Mouse (Mus musculus) hindbrain, embryonic 12.5 days (tissue): ENCODE measurements at regions not wholly inside any gene's neighbourhood (a gene's known extent, or its start where the extent isn't known, plus 50 kb on each side); places are given as distances from the start of the nearest gene placed in this dataset.
"Not testable (repeated sequence)": the region's sequence is repeated elsewhere in the genome, so short reads cannot be mapped to it uniquely, and the experiment has no call there.

Experiments used
- ATAC-seq: fragments of 200-750 bp; cut with Nextera tagmentation; 2 replicates; pipeline ENCODE4 v1.8.0; 2017; ENCODE audit warnings: moderate TSS enrichment; ENCODE audit not compliant: low FRiP score
- H3K27ac ChIP-seq: fragments of 300-500 bp; sonication (generic); 2 replicates; pipeline ENCODE4 v1.5.1; 2016; ENCODE audit warnings: mild to moderate bottlenecking
- H3K27me3 ChIP-seq: fragments of 300-500 bp; sonication (generic); 2 replicates; pipeline ENCODE4 v1.6.1; 2016; ENCODE audit warnings: mild to moderate bottlenecking
- H3K36me3 ChIP-seq: fragments of 300-500 bp; sonication (generic); 2 replicates; pipeline ENCODE4 v1.6.1; 2016; ENCODE audit warnings: mild to moderate bottlenecking
- H3K4me1 ChIP-seq: fragments of 300-500 bp; sonication (generic); 2 replicates; pipeline ENCODE4 v1.6.1; 2016
- H3K4me2 ChIP-seq: fragments of 300-500 bp; sonication (generic); replicated peaks from 2 replicates; pipeline ENCODE4 v1.6.1; 2016; ENCODE audit warnings: mild to moderate bottlenecking
- H3K4me3 ChIP-seq: fragments of 300-500 bp; sonication (generic); 2 replicates; pipeline ENCODE4 v1.5.1; 2016; ENCODE audit warnings: mild to moderate bottlenecking
- H3K9ac ChIP-seq: fragments of 300-500 bp; sonication (generic); 2 replicates; pipeline ENCODE4 v1.6.1; 2016; ENCODE audit warnings: mild to moderate bottlenecking, moderate library complexity
- H3K9me3 ChIP-seq: fragments of 300-500 bp; sonication (generic); replicated peaks from 2 replicates; pipeline ENCODE4 v1.6.1; 2016; ENCODE audit warnings: mild to moderate bottlenecking
- WGBS: fragments of 180-500 bp; shearing (Covaris S2); methylation state at CpG from one replicate; pipeline ENCODE4 v1.1.7; 2016; 5-methylcytosine and 5-hydroxymethylcytosine counted together

DNA sequence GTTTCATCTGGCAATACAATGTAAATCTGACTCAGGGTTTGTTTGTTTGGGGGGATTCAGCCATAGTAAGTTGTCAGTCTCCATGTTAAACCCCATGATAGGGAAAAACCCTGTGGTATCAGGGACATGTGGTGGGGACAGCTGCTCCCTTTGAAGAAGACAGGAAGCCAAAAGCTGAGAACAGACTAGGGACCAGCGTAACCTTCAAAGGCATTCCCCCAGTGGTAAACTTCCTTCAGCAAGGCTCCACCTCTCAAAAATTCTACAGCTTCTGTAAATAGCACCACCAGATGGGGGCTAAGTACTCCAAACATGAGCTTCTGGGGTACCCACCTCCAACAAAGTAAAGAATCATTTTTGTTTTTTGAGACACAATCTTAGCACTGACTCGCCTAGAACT is 476.0 kb upstream of the Fam160b2 start:
- ATAC-seq = no peak
- H3K4me2 ChIP-seq = no peak overlapping the region
- no peaks in the 10 kb centered on the region for H3K27me3 ChIP-seq
- H3K36me3 ChIP-seq = no peaks in the 10 kb centered on the region
- H3K27ac ChIP-seq = no peak overlapping the region
- H3K4me1 ChIP-seq = no peaks in the 10 kb centered on the region
- WGBS = 83% methylated on average over 2 of the region's 2 CpGs
- H3K9me3 ChIP-seq = no peaks in the 10 kb centered on the region
- H3K9ac ChIP-seq = no peak overlapping the region
- no peak overlapping the region for H3K4me3 ChIP-seq

DNA sequence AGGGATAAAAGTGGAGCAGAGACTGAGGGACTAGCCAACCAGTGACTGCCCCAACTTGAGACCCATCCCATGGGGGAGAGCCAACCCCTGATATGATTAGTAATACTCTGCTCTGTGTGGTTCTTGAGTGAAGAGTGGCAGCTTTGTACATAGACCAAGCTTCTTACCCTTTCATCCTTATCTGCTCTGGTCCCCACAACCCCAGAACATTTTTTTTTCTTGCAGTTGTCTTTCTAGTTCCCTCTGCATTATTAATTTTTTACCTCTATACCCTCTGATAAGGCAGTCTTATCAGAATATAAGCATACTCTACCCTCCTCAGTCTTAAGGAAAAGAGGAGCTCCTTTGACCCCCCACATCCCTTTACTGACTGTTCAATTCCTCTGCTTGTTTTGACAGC is 474.4 kb upstream of the Fam160b2 start:
- Histone ChIP-seq H3K4me1 (no peaks in the 10 kb centered on the region), H3K36me3 (no peaks in the 10 kb centered on the region), H3K9ac (no peak overlapping the region), H3K9me3 (0 out of 2 replicates have a peak, but pooled peaks cover 3% of the 10 kb centered on the region), H3K27ac (no peak overlapping the region), H3K27me3 (no peaks in the 10 kb centered on the region), H3K4me2 (no peak overlapping the region), H3K4me3 (no peak overlapping the region)
- no peak for ATAC-seq

DNA sequence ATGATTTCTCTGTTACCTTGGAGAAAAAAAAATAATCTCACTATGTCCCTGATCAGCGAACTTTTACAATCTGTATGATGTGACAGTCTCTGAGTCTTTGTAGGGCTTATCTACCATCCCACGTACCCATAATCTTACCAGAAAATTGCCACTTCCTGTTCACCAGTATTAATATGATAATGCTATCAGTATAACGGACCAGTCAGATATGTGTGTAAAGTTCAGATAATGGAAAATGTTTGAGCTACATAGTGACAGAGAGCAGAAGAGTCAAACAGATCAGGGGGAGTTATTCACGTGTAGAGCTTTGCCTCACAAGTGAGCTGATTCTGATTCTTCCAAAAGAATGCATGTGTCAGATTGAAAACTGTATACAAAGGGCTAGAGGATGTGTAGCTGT is 466.0 kb upstream of the Fam160b2 start:
- no peak for ATAC-seq
- H3K36me3 ChIP-seq = no peaks in the 10 kb centered on the region
- WGBS = 79% methylated on average over 4 of the region's 4 CpGs
- H3K4me1 ChIP-seq = no peaks in the 10 kb centered on the region
- H3K27ac ChIP-seq = no peak overlapping the region
- no peak overlapping the region for H3K4me3 ChIP-seq
- 0 out of 2 replicates have a peak, but pooled peaks cover 3% of the 10 kb centered on the region for H3K9me3 ChIP-seq
- no peak overlapping the region for H3K4me2 ChIP-seq
- no peaks in the 10 kb centered on the region for H3K27me3 ChIP-seq
- H3K9ac ChIP-seq = no peak overlapping the region

DNA sequence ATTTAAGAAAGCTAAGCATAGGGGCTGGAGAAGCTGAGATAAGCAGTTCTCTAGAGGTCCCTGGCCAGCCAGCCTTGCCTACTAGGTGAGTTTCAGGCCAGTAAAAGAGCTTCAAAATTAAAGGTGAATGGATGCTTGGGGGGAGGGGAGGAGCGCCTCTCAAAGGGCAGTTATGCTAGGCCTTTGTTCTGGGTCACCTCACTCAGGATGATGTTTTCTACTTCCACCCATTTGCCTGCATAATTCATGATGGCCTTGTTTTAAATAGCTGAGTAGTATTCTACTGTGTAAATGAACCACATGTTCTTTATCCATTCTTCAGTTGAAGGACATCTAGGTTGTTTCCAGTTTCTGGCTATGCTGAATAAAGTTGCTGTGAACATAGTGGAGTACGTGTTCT is 457.0 kb upstream of the Fam160b2 start:
- no peaks in the 10 kb centered on the region for H3K36me3 ChIP-seq
- ATAC-seq = no peak

DNA sequence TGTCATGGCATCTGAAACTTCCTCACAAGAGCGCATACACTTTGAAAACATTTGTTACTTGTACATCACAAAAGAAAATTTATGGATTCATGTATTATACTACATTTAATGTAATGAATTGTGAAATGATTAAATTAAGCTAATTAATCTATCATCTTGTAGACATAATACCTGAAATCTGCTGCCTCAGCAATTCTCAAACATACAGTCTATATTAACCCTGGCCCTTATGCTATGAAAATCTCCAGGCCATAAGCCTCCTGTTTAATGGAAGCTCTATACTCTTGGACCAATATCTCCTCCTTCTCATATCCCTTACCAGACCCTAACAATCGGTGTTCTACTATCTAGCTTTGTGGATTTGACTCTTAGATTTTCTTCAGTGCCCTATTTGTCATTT is 455.8 kb upstream of the Fam160b2 start:
- no peak overlapping the region for H3K27ac ChIP-seq
- no peak for ATAC-seq
- peaks cover 8% of the 10 kb centered on the region; the same call in 1 of the 2 replicates for H3K4me1 ChIP-seq
- H3K9ac ChIP-seq = no peak overlapping the region
- no peaks in the 10 kb centered on the region for H3K9me3 ChIP-seq
- H3K4me3 ChIP-seq = no peak overlapping the region
- no peak overlapping the region for H3K4me2 ChIP-seq
- WGBS = 91% methylated on average over 2 of the region's 2 CpGs
- H3K36me3 ChIP-seq = no peaks in the 10 kb centered on the region
- H3K27me3 ChIP-seq = no peaks in the 10 kb centered on the region

More for the DNA sequence above, 457.0 kb upstream of the Fam160b2 start:
- H3K27me3 ChIP-seq = no peaks in the 10 kb centered on the region
- H3K9me3 ChIP-seq = no peaks in the 10 kb centered on the region
- H3K9ac ChIP-seq = no peak overlapping the region
- H3K4me2 ChIP-seq = no peak overlapping the region
- H3K4me3 ChIP-seq = no peak overlapping the region
- no peak overlapping the region for H3K27ac ChIP-seq
- WGBS = 95% methylated on average over 2 of the region's 2 CpGs
- peaks cover 8% of the 10 kb centered on the region; the same call in 1 of the 2 replicates for H3K4me1 ChIP-seq

DNA sequence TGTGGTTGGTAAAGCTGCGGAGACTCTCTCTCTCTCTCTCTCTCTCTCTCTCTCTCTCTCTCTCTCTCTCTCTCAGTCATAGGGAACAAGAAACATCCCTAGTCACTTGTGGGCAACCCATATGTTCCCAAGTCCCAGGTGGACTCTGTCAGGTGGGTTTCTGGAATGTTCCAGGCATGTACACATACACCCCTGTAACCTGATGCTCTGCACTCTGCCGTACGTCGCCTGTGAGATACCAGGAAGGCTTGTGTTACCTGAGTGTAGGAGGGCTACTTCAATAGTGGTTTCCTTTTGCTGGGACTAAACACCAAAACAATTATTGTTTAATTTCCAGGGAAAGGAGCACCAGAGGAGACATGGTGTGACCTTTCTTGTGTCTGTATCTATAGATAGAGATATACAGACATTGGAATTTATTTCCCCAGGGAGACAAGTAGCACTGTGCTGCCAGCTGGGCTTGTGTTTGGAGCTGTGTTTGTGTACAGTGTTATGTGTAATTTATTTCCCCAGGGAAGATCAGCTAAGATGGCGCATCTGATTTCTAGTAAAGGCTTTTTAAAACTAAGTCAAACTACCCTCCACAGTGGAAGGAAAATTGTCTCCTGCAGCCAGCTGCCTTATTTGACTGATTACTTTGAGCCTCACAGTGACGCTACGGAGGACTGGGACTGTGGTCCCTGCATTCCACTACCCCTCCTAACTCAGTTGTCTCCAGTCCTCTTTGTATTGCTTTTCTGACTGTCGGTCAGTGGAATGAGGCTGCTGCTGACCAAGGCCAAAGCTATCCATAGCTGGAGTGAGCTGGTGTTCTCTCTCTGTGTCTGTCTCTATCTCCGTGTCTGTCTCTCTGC is 454.4 kb upstream of the Fam160b2 start:
- H3K4me2 ChIP-seq = no peak overlapping the region
- 59% methylated on average over 9 of the region's 9 CpGs for WGBS
- peak; percentile 58 for ATAC-seq
- no peak overlapping the region for H3K4me3 ChIP-seq
- no peak overlapping the region for H3K27ac ChIP-seq
- H3K27me3 ChIP-seq = no peaks in the 10 kb centered on the region
- no peaks in the 10 kb centered on the region for H3K9me3 ChIP-seq
- no peak overlapping the region for H3K9ac ChIP-seq
- peaks cover 8% of the 10 kb centered on the region; the same call in 1 of the 2 replicates for H3K4me1 ChIP-seq
- H3K36me3 ChIP-seq = no peaks in the 10 kb centered on the region

DNA sequence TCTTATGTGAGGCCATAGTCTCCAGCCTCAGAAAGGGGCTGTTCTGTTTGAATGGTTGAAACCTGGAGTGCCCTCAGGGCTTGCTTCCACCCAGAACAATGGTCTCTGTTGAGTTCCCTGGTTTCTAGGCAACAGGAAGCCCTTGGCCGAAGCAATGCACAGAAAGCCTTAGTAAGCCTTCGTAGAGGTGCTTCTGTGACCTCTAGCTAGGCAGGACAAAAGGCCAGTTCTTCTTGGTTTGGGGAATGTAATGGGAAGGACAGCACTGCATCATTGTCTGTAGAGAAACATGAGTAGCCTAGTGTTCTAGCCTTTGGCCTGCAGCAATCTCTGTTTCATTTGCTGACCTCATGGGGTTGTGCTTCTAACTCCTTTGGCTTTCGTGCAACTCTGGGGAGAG is 447.5 kb upstream of the Fam160b2 start:
- no peak for ATAC-seq
- 14% methylated on average over 3 of the region's 3 CpGs for WGBS
- Histone ChIP-seq H3K36me3 (no peaks in the 10 kb centered on the region), H3K27ac (no peak overlapping the region), H3K9ac (no peak overlapping the region), H3K4me3 (no peak overlapping the region), H3K9me3 (no peaks in the 10 kb centered on the region), H3K27me3 (no peaks in the 10 kb centered on the region), H3K4me1 (no peaks in the 10 kb centered on the region), H3K4me2 (no peak overlapping the region)

DNA sequence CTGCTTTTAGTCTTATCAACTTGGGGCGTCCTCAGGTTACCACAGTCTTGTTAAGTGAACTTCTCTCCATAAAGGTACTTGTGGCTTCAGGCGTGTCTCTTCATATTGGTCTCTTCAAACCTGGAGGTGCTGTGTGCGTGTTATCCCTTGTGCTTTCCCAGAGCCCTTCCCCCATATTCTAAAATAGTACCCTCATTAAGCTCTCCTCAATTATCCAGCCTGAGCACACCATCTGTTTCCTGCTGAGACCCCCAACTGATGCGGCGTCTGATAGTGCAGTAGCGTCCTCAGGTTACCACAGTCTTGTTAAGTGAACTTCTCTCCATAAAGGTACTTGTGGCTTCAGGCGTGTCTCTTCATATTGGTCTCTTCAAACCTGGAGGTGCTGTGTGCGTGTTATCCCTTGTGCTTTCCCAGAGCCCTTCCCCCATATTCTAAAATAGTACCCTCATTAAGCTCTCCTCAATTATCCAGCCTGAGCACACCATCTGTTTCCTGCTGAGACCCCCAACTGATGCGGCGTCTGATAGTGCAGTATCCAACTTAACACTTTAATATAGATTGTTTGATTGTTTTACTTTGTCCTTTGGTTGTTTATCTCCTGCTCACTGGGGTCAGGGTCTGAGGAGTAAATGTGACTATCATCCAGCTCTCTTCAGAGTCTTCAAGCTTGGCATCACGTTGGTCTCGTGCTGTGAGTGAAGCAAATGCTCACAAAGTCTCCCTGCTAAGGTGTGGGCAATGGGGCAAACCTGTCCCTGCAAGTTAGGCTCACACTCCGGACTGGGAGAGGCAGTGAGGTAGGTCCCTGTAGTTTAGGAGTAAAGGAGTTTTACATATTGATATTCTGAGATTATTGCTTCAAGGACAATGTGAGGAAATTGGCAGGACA is 444.5 kb upstream of the Fam160b2 start:
- not testable (repeated sequence) for ATAC-seq, H3K4me1 ChIP-seq, H3K9ac ChIP-seq, H3K4me2 ChIP-seq, H3K27me3 ChIP-seq, H3K36me3 ChIP-seq, H3K4me3 ChIP-seq, H3K27ac ChIP-seq, H3K9me3 ChIP-seq
- 55% methylated on average over 11 of the region's 13 CpGs for WGBS

DNA sequence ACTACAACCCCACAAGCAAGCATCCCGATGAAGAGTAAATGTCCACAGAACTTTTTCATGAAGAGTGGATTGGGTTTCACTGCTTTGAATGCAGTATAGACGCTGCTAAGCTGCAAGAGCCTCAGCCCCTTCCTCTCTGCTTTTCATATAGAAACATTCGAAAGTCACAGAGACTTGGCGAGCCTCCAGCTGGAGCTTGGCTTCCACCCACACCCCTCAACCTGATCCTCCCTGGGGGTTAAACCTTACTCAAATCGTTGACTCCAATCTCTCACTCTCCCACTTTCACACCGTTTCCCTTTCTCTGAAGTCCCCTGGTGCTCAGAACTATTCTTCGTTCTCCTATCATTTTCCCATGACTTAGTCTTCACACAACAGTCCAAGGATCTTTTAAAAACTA is 437.0 kb upstream of the Fam160b2 start:
- ATAC-seq = no peak
- WGBS = 69% methylated on average over 7 of the region's 7 CpGs
- Histone ChIP-seq H3K36me3 (no peaks in the 10 kb centered on the region), H3K4me1 (0 out of 2 replicates have a peak, but pooled peaks cover 2% of the 10 kb centered on the region), H3K4me3 (no peak overlapping the region), H3K9ac (no peak overlapping the region), H3K9me3 (no peaks in the 10 kb centered on the region), H3K27ac (no peak overlapping the region), H3K4me2 (no peak overlapping the region), H3K27me3 (no peaks in the 10 kb centered on the region)

DNA sequence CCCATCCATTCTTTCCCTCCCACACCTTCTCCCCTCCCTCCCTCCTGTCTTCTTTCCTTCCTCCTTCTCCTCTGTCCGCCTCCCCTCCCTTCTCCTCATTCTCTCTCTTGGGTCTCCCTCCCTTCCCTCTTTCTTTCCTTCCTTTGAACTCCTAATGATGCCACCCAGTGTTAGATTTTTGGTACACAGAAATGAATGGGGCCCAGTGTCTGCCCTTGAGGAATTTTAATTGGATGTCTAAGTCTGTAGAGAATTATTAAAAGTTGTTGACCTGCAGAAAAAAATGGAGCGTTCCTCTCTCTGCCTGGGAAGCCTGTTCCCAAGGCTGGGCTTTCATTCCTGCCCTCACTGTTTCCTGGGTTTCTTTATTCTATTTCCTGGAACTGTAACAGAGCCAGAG is 434.0 kb upstream of the Fam160b2 start:
- Histone ChIP-seq H3K9me3 (no peaks in the 10 kb centered on the region), H3K4me2 (no peak overlapping the region), H3K27me3 (no peaks in the 10 kb centered on the region), H3K4me3 (no peak overlapping the region), H3K27ac (no peak overlapping the region), H3K9ac (no peak overlapping the region), H3K4me1 (0 out of 2 replicates have a peak, but pooled peaks cover 2% of the 10 kb centered on the region), H3K36me3 (no peaks in the 10 kb centered on the region)
- ATAC-seq = no peak
- WGBS = 61% methylated on average over 2 of the region's 2 CpGs

DNA sequence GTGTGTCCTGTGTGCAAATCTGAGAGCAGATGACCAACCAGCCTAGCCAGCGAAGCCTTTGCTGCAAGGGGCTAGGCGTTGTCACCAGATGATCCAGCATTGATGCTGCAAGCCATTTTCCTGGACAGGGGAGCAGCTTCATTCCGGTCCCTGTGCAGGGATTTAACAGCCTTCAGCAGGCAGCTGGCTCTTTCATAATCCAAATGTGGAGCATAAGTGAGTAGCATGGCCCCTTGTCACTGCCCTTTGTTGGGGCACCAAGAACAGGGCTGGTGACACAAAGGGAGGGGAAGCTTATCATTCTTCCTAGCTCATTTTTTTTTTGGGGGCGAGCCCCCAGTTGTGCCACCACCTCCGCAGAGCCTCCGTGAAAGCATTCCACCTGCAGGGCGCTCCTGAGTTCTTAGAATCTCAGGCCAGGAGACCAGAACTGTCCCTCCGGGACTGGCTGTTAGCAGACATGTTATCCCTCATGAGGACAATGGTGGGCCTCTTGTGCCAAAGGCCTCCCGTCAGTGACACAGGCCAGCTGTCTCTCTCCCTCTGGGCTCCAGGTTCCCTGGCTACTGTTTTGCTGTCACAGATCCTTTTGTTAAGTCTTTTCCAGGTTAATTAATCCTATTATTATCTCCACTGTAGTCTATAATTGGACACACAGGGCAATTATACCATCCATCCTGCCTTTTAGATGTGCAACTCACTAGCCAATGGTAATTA is 430.7 kb upstream of the Fam160b2 start:
- no peak overlapping the region for H3K27ac ChIP-seq
- no peak for ATAC-seq
- no peaks in the 10 kb centered on the region for H3K27me3 ChIP-seq
- no peak overlapping the region for H3K4me3 ChIP-seq
- 72% methylated on average over 9 of the region's 9 CpGs for WGBS
- H3K4me1 ChIP-seq = 0 out of 2 replicates have a peak, but pooled peaks cover 2% of the 10 kb centered on the region
- no peaks in the 10 kb centered on the region for H3K9me3 ChIP-seq
- H3K4me2 ChIP-seq = no peak overlapping the region
- H3K9ac ChIP-seq = no peak overlapping the region
- H3K36me3 ChIP-seq = no peaks in the 10 kb centered on the region
